Mouse (Mus musculus): Measurements from ENCODE around the gene Hectd4. TPM values are rescaled to one million over a fixed set of nuclear protein-coding genes. Genes with fewer than 3 reads are reported as not detected.
A peak's percentile ranks its signal among the peaks of the same experiment; 100 is the strongest.

Gene Hectd4
- polyA plus RNA-seq, 1 experiment from 2014 or later, result 14.7 TPM

DNA sequence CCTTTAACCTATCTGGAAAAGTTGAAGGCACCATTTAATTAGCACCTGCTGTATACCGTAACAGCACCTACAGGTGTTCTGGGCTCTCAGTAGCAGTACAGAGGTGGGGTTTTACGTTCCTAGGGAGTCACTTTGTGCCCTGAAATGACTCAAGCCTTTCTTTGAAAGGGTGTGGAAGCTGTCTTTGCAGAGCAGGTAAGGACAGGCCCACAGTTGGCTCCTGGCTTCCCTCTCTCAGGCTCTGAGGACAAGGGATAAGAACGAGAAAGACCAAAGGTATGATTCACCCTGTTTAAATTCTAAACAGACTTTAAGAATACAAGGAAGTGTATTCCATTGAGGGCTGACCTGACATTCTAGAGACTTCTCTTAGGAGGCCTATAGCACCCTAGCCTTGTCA is 173.4 kb downstream of the Hectd4 start:
- Histone ChIP-seq H3K27ac (replicated peaks) (no peak overlapping the region), H3K9me3 (no peaks in the 10 kb centered on the region), H3K27me3 (no peaks in the 10 kb centered on the region), H3K4me3 (no peak overlapping the region), H3K9ac (no peak overlapping the region), H3K4me1 (replicated peaks) (peaks cover 6% of the 10 kb centered on the region), H3K36me3 (no peaks in the 10 kb centered on the region), H3K4me2 (no peak overlapping the region)
- ATAC-seq (ENCODE audit: low read depth), result no peak
- 86% methylated on average over 3 of the region's 3 CpGs for WGBS

DNA sequence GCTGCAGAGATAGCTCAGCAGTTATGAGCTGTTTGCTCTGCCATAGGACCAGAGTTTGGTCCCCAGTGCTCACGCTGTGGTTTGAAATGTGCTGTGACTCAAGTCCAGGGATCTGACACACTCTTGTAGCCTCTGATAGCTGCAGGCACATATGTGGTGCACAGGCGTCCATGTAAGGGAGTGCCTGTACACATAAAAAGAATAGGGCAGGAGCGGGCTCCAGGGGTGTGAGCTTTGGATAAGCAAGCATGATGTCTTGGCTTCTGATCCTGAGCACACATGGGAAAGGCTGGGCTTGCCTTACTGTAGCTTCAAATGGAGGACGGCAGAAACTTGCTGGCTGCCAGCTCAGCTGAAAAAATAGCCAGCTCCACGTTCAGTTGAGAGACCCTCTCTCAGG is 175.6 kb downstream of the Hectd4 start:
- 86% methylated on average over 5 of the region's 5 CpGs for WGBS

DNA sequence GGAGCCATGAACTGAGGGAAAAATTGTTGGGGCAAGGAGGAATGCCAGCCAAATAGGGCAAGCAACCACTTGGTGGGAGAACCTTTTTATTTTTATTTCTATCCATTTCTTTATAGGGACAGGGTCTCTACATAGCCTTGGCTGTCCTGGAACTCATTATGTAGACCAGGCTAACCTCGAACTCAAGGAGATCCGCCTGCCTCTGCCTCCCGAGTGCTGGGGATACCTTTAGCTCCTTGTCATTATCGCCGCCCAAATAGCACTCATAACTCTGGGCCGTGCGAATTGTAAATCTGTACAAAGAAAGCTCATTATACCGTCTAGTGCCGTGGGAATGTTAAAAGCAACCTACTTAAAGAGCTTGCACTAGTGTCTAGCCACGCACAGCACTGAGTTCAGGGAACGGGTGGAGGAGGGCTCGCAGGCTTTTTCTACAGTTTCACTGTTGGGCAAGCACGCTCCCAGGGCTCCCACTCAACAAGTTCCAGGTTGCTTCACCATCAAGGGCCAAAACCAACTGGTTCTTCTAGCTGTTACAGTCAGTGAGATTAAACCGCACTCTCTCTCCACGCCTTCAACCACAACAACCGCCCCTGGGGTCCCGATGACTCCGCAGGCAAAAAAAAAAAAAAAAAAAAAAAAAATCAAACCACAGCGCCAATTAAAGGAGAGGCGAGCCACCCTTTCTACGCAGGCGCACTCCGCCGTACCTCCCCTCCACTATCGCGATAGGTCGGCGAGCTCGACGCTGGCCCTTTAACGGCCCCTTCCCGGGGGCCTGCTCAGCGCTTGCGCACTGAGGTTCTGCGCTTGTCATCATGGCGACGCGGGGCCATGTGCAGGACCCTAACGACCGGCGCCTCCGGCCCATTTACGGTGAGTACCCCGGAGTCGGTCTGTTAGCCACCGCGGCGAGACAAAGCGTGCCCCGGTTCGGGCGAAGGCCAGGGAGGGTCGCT is 177.4 kb downstream of the Hectd4 start, which contains the start of gene Naa25:
Naa25 (plus strand) TSS at position 750 of the 959 bp plus-strand sequence.
- Histone ChIP-seq H3K27ac (replicated peaks) (peak within 1 kb of the TSS; percentile 83), H3K9ac (peak within 1 kb of the TSS; percentile 91), H3K36me3 (peaks cover 10% of the 10 kb centered on the region), H3K27me3 (no peaks in the 10 kb centered on the region), H3K4me1 (replicated peaks) (peaks cover 30% of the 10 kb centered on the region), H3K4me3 (peak within 1 kb of the TSS; percentile 96), H3K4me2 (peak within 1 kb of the TSS; percentile 97), H3K9me3 (no peaks in the 10 kb centered on the region)
- WGBS, result 10% methylated on average over 53 of the region's 53 CpGs
- ATAC-seq (ENCODE audit: low read depth), result peak; percentile 96

More for the DNA sequence above, 175.6 kb downstream of the Hectd4 start:
- H3K9ac ChIP-seq, result no peak overlapping the region
- no peak overlapping the region for H3K4me2 ChIP-seq
- no peak for ATAC-seq (ENCODE audit: low read depth)
- no peak overlapping the region for H3K27ac ChIP-seq (replicated peaks)
- H3K27me3 ChIP-seq, result no peaks in the 10 kb centered on the region
- no peaks in the 10 kb centered on the region for H3K36me3 ChIP-seq
- no peak overlapping the region for H3K4me3 ChIP-seq
- peaks cover 24% of the 10 kb centered on the region for H3K4me1 ChIP-seq (replicated peaks)
- no peaks in the 10 kb centered on the region for H3K9me3 ChIP-seq

DNA sequence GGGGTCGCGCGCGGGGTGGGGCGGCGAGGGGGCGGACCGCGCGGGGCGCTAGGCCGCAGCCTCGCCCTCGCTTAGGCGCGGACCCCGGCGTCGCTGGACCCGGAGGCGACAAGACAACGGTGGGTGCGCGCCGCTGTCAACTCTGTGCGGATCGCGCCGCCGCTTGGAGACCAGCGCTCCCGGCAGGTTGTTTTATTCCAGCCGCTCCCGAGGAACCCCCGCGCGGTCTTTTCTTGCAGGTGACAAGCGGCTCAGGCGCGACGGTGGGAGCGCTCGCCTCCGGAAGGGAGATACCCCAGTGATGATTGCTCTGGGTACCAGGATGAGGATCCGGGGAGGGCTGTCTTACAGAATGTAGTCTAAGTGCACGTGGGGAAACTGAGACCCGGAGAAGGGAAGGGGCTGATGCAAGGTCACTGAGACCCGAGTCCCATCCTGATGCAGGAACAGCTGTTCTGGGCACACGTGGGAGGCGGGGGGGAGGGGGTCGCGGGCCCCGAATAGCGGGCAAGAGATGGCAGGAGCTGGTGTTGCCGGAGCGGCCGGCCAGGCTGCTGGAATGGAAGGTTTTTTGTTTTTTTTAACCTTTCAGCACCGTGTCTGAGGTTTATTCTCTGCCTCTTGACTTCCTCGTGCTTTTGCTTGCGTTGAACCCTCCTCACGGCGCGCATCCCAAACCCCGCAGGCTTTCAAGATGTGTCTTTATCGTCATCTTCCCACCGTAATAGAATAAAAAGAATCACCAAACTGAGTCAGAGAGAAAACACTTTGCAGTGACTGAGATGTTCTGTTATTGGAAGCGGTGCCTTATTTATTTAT is 178.3 kb downstream of the Hectd4 start:
- Histone ChIP-seq H3K27me3 (no peaks in the 10 kb centered on the region), H3K4me3 (peak overlapping the region; percentile 96), H3K27ac (replicated peaks) (peak overlapping the region; percentile 76), H3K36me3 (peaks cover 10% of the 10 kb centered on the region), H3K4me1 (replicated peaks) (peaks cover 30% of the 10 kb centered on the region), H3K9ac (peak overlapping the region; percentile 91), H3K9me3 (no peaks in the 10 kb centered on the region), H3K4me2 (peak overlapping the region; percentile 97)
- ATAC-seq (ENCODE audit: low read depth), result peak; percentile 78
- under 1% methylated on average over 67 of the region's 67 CpGs for WGBS

DNA sequence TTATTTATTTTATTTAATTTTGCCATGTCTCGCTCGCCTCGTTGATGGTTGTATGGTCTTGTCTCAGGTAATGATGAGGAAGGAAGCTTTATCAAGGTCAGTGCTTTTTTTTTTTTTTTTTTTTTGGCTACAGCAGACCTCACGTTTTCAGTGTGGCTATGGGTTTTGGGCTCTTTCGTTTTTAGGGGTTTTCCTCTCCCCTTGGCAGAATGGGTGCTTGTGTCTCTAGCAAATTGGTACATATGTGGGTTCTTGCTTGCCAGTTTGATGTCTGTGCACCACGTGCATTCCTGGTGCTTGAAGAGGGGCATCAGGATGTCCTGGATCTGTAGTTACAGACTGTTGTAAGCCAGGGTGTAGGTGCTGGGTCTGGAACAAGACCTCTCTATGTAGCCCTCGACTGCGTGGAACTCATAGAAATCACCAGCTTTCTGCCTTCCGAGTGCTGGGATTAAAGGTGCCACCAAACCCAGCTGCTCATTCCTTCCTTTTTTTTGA is 179.0 kb downstream of the Hectd4 start:
- WGBS, result 59% methylated on average over 9 of the region's 9 CpGs
- ATAC-seq (ENCODE audit: low read depth), result no peak
- Histone ChIP-seq H3K27me3 (no peaks in the 10 kb centered on the region), H3K4me2 (peak overlapping the region; percentile 97), H3K4me3 (peak overlapping the region; percentile 96), H3K9ac (peak overlapping the region; percentile 91), H3K36me3 (peaks cover 10% of the 10 kb centered on the region), H3K9me3 (no peaks in the 10 kb centered on the region), H3K27ac (replicated peaks) (no peak overlapping the region), H3K4me1 (replicated peaks) (peaks cover 30% of the 10 kb centered on the region)

DNA sequence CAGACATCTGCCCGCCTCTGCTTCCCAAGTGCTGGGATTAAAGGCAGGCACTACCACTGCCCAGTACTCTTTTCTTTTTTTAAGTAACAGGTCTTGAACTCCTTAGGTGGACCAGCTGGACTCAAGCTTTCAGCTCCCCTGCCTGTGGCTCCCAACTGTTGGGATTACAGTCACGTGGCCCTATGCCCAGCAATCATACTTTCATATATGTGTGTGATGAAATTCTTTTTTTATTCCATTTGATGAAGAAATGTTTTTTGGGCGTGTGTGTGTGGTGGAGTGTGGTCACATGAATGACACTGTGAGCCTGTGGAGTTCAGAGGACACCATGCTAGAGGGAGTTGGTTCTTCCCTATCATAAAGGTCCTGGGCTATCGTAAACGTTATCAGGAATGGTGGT is 179.5 kb downstream of the Hectd4 start:
- H3K4me2 ChIP-seq, result peak overlapping the region; percentile 97
- H3K36me3 ChIP-seq, result peaks cover 10% of the 10 kb centered on the region
- no peaks in the 10 kb centered on the region for H3K27me3 ChIP-seq
- no peak overlapping the region for H3K27ac ChIP-seq (replicated peaks)
- no peak overlapping the region for H3K9ac ChIP-seq
- H3K4me3 ChIP-seq, result peak overlapping the region; percentile 96; the same call in 1 of the 2 replicates
- ATAC-seq (ENCODE audit: low read depth), result no peak
- no peaks in the 10 kb centered on the region for H3K9me3 ChIP-seq
- H3K4me1 ChIP-seq (replicated peaks), result peaks cover 30% of the 10 kb centered on the region
- WGBS, result 92% methylated on average over 5 of the region's 5 CpGs

DNA sequence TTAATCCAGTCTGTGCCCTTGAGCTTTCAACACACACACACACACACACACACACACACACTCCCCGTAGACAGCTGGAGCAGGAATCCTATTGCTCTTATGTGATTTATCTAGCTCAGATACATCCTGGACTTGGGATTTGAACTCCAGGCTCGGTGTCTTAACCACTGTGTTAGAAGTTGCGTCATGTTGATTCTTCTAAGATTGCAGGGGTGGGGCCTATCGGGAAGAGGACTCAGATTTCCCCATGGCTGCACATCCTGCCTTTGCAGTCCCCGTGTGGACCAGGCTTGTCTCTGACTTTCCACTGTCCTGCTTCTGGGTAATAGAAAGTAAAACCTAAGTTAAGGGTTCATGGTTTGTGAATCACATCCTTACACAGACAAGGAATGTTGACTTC is 180.0 kb downstream of the Hectd4 start:
- peaks cover 10% of the 10 kb centered on the region for H3K36me3 ChIP-seq
- no peak for ATAC-seq (ENCODE audit: low read depth)
- no peak overlapping the region for H3K9ac ChIP-seq
- no peak overlapping the region for H3K4me2 ChIP-seq
- no peak overlapping the region for H3K27ac ChIP-seq (replicated peaks)
- WGBS, result 79% methylated on average over 5 of the region's 5 CpGs
- no peaks in the 10 kb centered on the region for H3K27me3 ChIP-seq
- H3K9me3 ChIP-seq, result no peaks in the 10 kb centered on the region
- H3K4me3 ChIP-seq, result no peak overlapping the region
- peaks cover 30% of the 10 kb centered on the region for H3K4me1 ChIP-seq (replicated peaks)

DNA sequence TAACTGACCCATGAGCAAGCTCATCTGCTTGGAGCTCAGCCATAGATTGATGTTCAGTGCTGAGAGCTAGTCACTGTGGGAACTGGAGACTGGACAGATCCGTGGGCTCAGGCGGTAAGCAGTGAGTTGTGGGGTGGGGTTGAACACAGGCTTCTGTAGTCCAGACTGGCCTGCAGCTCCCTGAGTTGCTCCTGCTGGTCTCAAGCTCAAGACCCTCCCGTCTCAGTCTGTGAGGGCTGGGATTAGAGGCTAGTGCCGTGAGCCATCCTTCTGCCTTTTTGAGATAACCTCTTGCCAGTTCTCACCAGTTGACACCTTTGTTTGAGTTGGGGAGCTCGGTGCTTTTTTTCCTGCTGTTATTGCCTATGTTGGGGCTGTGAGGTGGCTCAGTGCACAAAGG is 180.8 kb downstream of the Hectd4 start:
- Histone ChIP-seq H3K4me1 (replicated peaks) (peaks cover 30% of the 10 kb centered on the region), H3K27me3 (no peaks in the 10 kb centered on the region)
- 93% methylated on average over 5 of the region's 5 CpGs for WGBS

DNA sequence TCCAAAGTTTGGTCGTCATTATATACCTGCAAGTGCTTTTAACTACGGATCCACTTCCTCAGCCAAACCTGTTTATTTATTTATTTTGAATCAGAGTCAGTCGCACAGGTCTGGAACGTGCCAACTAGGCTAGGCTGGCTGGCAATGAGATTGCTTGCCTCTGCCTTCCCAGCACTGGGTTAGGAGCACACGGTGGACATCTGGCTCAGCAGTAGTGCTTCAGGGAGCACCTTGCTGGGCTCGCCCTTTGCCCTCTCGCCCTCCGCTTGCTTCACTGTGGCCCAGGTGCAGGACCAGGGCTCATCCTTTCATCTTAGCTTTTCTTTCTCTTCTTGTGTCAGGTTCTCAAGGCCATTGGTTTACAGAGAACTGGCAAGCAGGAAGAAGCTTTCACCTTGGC is 187.8 kb downstream of the Hectd4 start:
- peaks cover 55% of the 10 kb centered on the region for H3K36me3 ChIP-seq
- H3K9ac ChIP-seq, result no peak overlapping the region
- no peak for ATAC-seq (ENCODE audit: low read depth)
- H3K4me2 ChIP-seq, result no peak overlapping the region
- no peak overlapping the region for H3K27ac ChIP-seq (replicated peaks)
- no peaks in the 10 kb centered on the region for H3K4me1 ChIP-seq (replicated peaks)
- no peaks in the 10 kb centered on the region for H3K27me3 ChIP-seq
- no peak overlapping the region for H3K4me3 ChIP-seq
- no peaks in the 10 kb centered on the region for H3K9me3 ChIP-seq
- WGBS, result 91% methylated on average over 8 of the region's 8 CpGs

More for the DNA sequence above, 180.8 kb downstream of the Hectd4 start:
- no peak overlapping the region for H3K27ac ChIP-seq (replicated peaks)
- H3K9ac ChIP-seq, result no peak overlapping the region
- no peak overlapping the region for H3K4me3 ChIP-seq
- no peak for ATAC-seq (ENCODE audit: low read depth)
- H3K4me2 ChIP-seq, result no peak overlapping the region
- H3K9me3 ChIP-seq, result no peaks in the 10 kb centered on the region
- peaks cover 10% of the 10 kb centered on the region for H3K36me3 ChIP-seq

DNA sequence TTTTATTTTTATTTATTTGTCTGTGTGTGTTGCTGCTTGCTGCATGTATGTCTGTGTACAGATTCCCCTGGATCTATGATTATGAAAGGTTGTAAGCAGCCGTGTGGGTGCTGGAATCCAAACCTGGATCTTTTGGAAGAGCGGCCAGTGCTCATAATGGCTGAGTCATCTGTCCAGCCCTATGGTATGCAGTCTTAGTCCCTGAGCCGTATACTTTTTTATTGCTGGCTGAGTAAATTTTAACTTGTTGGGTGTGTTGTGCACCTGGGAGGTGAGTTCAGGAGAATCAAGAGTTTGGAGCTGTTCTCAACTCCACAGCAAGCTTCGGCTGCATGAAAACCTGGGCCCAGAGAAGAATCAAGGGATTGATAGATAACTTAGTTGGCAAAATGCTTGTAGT is 191.0 kb downstream of the Hectd4 start:
- no peak overlapping the region for H3K4me2 ChIP-seq
- H3K27ac ChIP-seq (replicated peaks), result no peak overlapping the region
- no peaks in the 10 kb centered on the region for H3K9me3 ChIP-seq
- peaks cover 85% of the 10 kb centered on the region for H3K36me3 ChIP-seq
- 91% methylated on average over 4 of the region's 4 CpGs for WGBS
- H3K4me1 ChIP-seq (replicated peaks), result no peaks in the 10 kb centered on the region
- ATAC-seq (ENCODE audit: low read depth), result no peak
- no peak overlapping the region for H3K4me3 ChIP-seq
- H3K9ac ChIP-seq, result no peak overlapping the region
- H3K27me3 ChIP-seq, result no peaks in the 10 kb centered on the region
